Mouse (Mus musculus): ENCODE data around the gene Myo1h. TPM values are rescaled to one million over a fixed set of nuclear protein-coding genes. Genes with fewer than 3 reads are reported as not detected.

Gene Myo1h
- polyA plus RNA-seq, 1 experiment from 2014 or later, result 2.2 TPM

- Histone ChIP-seq H3K4me1 (peaks cover 11% of the 10 kb centered on the region), H3K27me3 (no peaks in the 10 kb centered on the region), H3K4me3 (replicated peaks) (no peak overlapping the region), H3K27ac (peak overlapping the region; percentile 45; the same call in 1 of the 2 replicates), H3K36me3 (peaks cover 100% of the 10 kb centered on the region), H3K4me2 (no peak overlapping the region), H3K9me3 (replicated peaks) (no peaks in the 10 kb centered on the region), H3K9ac (no peak overlapping the region)
- WGBS, result 56% methylated on average over 16 of the region's 16 CpGs
- no peak for ATAC-seq (replicated peaks; ENCODE audit: low FRiP score)
These were observed 124.2 kb downstream of the Myo1h start for GRCm38 (mm10) chr5:114413067-114413735.

Small RNAs within 50 kb of the gene (microRNA-seq; reads per million reads assigned to microRNA genes)
- not detected for gene Mir7027

Other genes with a start within 250 kb of the Myo1h start
- 12.2 and 14.3 TPM in 2 replicates for gene Usp30, start 223.7 kb upstream of the Myo1h start, polyA plus RNA-seq (2015; fragmentation: Nextera tagmentation; extraction: Ambion mirVana)
- gene Svop, start 197.6 kb upstream of the Myo1h start, polyA plus RNA-seq (2015; fragmentation: Nextera tagmentation; extraction: Ambion mirVana), result 0.46 and 0.91 TPM in 2 replicates
- gene Alkbh2, start 160.9 kb upstream of the Myo1h start, polyA plus RNA-seq (2015; fragmentation: Nextera tagmentation; extraction: Ambion mirVana), result 10.7 and 11.8 TPM in 2 replicates
- gene Ung, start 158.8 kb upstream of the Myo1h start, polyA plus RNA-seq (2015; fragmentation: Nextera tagmentation; extraction: Ambion mirVana), result 61.4 and 63.5 TPM in 2 replicates
- gene Acacb, start 142.6 kb upstream of the Myo1h start, polyA plus RNA-seq (2015; fragmentation: Nextera tagmentation; extraction: Ambion mirVana), result 4.1 and 4.8 TPM in 2 replicates
- gene Foxn4, start 15.4 kb upstream of the Myo1h start, polyA plus RNA-seq (2015; fragmentation: Nextera tagmentation; extraction: Ambion mirVana), result not detected in 2 replicates
- 93.4 and 101 TPM in 2 replicates for gene Kctd10, start 91.3 kb downstream of the Myo1h start, polyA plus RNA-seq (2015; fragmentation: Nextera tagmentation; extraction: Ambion mirVana)
- 40.6 and 43.8 TPM in 2 replicates for gene Ube3b, start 91.4 kb downstream of the Myo1h start, polyA plus RNA-seq (2015; fragmentation: Nextera tagmentation; extraction: Ambion mirVana)
- 30.5 and 33.4 TPM in 2 replicates for gene Mmab, start 154.9 kb downstream of the Myo1h start, polyA plus RNA-seq (2015; fragmentation: Nextera tagmentation; extraction: Ambion mirVana)
- gene Mvk, start 155.1 kb downstream of the Myo1h start, polyA plus RNA-seq (2015; fragmentation: Nextera tagmentation; extraction: Ambion mirVana), result 40.2 and 42.8 TPM in 2 replicates

Data from kidney, embryonic 15.5 days (tissue).